Mouse (Mus musculus): ENCODE data around the gene Hist2h3c2.

DNA sequence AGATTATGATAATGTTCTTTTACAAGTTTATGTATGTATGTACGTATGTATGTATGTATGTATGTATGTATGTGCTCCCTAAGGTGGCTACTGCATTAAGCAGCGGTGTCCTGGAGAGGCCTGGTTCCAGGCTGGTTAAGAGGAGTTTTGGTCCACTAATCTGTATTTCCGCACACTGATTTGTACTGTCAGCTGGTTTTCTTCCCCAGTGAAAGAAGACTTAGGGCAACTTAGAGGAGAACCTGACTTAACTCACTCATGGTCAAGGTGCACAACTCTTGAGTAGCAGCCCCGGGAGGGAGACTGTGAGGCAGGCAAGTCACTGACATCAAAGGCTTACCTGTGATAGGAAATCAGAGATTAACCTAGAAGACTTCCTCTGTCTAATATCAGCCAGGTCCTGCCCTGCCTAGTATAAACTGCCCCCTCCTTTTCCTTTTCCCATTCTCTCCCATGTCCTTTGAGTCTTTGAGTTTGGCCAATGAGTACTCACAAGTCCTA lies 2.0 kb downstream of the Hist2h3c2 start:
- TF ChIP-seq CTCF (IDR thresholded peaks at IDR 0.05; ENCODE audit: extremely low read depth, insufficient read depth, insufficient read length, insufficient replicate concordance) (no peak), POLR2A (IDR thresholded peaks at IDR 0.05; ENCODE audit: low read depth, low read length) (no peak)
